ENCODE assay signal across 15 mouse cellular contexts in genomic region chr10:58837504-58837903, GRCm38 (mm10). TPM values are rescaled to one million over a fixed set of nuclear protein-coding genes. Genes with fewer than 3 reads are reported as not detected.
"Had no signal": no experiment of that assay in that cellular context is flagged by ENCODE, and none has a peak within 500 bp of the region (broad histone marks: within the 10 kb centered on the region; RNA-seq: fewer than 3 reads in every experiment).

No protein-coding gene starts in this region.

- H3K4me3 ChIP-seq: left cerebral cortex, adult 2 months; liver, embryonic 13.5 days; midbrain, embryonic 12.5 days; midbrain, embryonic 15.5 days; neural tube, embryonic 13.5 days had no signal

- DNase-seq: kidney, postnatal 25 days; layer of hippocampus, postnatal 36 days; liver, embryonic 13.5 days; lung, adult 2 months; thymus, adult 2 months; thymus, postnatal 14 days; thymus, postnatal 4 days had no signal

- H3K36me3 ChIP-seq: liver, embryonic 13.5 days; midbrain, embryonic 12.5 days; midbrain, embryonic 15.5 days; neural tube, embryonic 13.5 days had no signal

- H3K4me2 ChIP-seq: liver, embryonic 13.5 days; midbrain, embryonic 12.5 days; midbrain, embryonic 15.5 days; neural tube, embryonic 13.5 days had no signal

- ATAC-seq: midbrain, embryonic 15.5 days had no signal

- H3K27me3 ChIP-seq: liver, embryonic 13.5 days; midbrain, embryonic 12.5 days; midbrain, embryonic 15.5 days; neural tube, embryonic 13.5 days had no signal

RNA-seq across cellular contexts. Expression of gene Sh3rf3, which starts 24.3 kb away (rescaled TPM):
- total RNA-seq: liver, adult 2 months; megakaryocyte, adult 5-6 weeks; neutrophil, adult 5-6 weeks had no signal
- polyA plus RNA-seq: liver, adult 2 months; liver, embryonic 13.5 days; macrophage had no signal
